Mouse (Mus musculus) spleen, adult 10 weeks (tissue): ENCODE data around the gene Gm20509. TPM values are rescaled to one million over a fixed set of nuclear protein-coding genes. Genes with fewer than 3 reads are reported as not detected.

Experiments used
- polyA plus RNA-seq: library from polyadenylated mRNA; stranded (reverse); fragments of 350-450 nt; fragmentation: Illumina TruSeq; extraction: RNeasy Lipid Tissue Mini Kit (QIAGEN cat#74804); gene quantifications from one replicate; pipeline ENCODE4 v1.2.3, GENCODE M21; 2015; ENCODE audit warnings: low replicate concordance; ENCODE audit not compliant: insufficient read depth

Gm20509 gene
- polyA plus RNA-seq: not detected

DNA sequence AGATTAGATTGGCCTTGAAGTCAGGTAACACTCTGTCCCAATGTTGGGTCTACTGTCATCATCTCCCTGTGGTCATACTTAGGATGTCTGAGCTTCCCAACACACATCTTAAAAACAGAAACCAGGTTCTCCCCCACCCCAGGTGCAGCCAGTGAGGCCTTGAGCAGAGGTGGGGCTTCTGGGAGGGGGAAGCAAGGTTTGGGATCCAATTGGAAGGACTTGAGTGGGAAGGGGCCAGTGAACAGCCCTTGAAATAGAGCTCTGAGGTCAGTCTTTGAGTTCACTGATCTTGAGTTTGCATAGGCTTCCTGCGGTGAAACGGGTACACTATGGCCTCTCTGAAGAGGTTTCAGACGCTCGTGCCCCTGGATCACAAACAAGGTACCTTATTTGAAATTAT, at the start of gene Gm20509:
Gene Gm20509 (plus strand): TSS at position 290 of the 400 bp plus-strand sequence.

DNA sequence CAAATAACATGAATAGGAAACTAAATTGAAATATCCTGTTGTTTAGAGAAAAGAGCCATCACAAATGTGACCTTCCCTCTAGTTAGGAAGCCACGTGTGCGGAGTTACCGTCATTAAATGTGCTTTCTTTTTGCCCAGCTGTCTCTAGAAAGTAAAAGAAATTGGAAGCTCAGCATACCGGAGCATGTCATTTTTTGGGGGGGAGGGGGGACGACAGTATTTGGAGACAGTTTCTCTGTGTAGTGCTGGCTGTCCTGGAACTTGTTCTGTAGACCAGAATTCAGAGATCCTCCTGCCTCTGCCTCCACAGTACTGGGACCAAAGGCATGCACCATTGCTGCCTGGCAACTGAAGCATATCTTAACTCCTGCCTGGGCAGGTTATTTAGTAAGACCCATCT, 734 bp upstream of the Gm20509 start, which contains the start of gene Khdc3:
Gene Khdc3 (plus strand): TSS at position 301 of the 400 bp plus-strand sequence.

DNA sequence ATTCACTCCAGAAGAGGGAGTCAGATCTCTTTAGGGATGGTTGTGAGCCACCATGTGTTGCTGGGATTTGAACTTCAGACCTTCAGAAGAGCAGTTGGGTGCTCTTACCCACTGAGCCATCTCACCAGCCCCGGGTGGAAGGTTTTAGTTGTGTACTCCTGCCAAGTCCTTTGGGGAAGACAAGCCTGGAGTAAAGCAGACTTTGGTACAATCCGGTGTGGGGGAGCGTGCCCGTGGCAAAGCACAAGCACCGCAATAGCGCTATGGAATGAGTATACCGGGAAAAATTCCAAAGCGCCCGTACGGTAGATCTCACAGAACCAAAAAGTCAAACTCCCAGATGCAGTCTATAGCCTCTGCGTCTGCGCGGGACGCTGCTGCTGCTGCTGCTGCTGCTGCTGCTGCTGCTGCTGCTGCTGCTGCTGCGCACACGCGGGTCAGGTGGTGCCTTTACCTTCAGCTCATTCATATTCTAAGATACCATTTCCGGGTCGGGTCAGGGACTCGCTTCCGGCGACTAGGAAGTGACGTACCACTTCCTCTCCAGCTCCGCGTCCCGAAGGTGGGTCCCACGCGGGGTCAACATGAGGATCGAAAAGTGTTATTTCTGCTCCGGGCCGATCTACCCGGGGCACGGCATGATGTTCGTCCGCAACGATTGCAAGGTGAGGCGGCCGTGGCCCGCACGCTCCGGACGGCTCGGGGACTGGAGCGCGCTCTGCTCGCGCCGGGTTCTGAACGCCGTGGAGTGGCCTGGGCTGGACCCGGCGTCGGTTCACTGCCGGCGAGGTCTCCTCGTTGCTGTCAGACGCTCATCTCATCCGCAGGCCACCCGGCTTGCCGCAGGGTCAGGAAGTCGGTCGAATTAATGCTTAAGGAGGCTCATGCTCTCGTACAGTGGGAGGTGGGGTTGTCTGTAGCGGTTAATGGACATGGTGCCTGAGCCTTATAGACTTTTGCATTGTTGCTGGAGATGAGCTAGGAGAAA, 10.9 kb downstream of the Gm20509 start, which contains the start of gene Rsl24d1:
Gene Rsl24d1 (plus strand): TSS at position 508 of the 988 bp plus-strand sequence.

Other genes starting within 250 kb of the Gm20509 start
- 1.3 TPM for gene Pygo1, start 176.8 kb upstream of the Gm20509 start, polyA plus RNA-seq
- gene Dyx1c1, start 143.7 kb upstream of the Gm20509 start, polyA plus RNA-seq: 1.9 TPM
- gene Gm44503, start 143.6 kb upstream of the Gm20509 start, polyA plus RNA-seq: not detected
- gene Ccpg1os, start 117.1 kb upstream of the Gm20509 start, polyA plus RNA-seq: 7.8 TPM
- gene Ccpg1, start 117.0 kb upstream of the Gm20509 start, polyA plus RNA-seq: 77.0 TPM
- gene Pigb, start 62.1 kb upstream of the Gm20509 start, polyA plus RNA-seq: 15.8 TPM
- 30.8 TPM for gene Rab27a, start 57.6 kb upstream of the Gm20509 start, polyA plus RNA-seq
- gene Khdc3, start 634 bp upstream of the Gm20509 start, polyA plus RNA-seq: 1.3 TPM
- 77.2 TPM for gene Rsl24d1, start 11.0 kb downstream of the Gm20509 start, polyA plus RNA-seq